Mouse (Mus musculus) thymus, adult 18-20 months (tissue): ENCODE data around the gene Atp6v1e1.
A peak's percentile ranks its signal among the peaks of the same experiment; 100 is the strongest.
"Not testable (repeated sequence)": the region's sequence is repeated elsewhere in the genome, so short reads cannot be mapped to it uniquely, and the experiment has no call there.

ENCODE experiments used
- DNase-seq, 2 experiments: peaks; one replicate each; pipeline ENCODE4 v3.0.0; 2022; ENCODE audit warnings: mixed read lengths in 2 of 2

Gene Atp6v1e1

DNA sequence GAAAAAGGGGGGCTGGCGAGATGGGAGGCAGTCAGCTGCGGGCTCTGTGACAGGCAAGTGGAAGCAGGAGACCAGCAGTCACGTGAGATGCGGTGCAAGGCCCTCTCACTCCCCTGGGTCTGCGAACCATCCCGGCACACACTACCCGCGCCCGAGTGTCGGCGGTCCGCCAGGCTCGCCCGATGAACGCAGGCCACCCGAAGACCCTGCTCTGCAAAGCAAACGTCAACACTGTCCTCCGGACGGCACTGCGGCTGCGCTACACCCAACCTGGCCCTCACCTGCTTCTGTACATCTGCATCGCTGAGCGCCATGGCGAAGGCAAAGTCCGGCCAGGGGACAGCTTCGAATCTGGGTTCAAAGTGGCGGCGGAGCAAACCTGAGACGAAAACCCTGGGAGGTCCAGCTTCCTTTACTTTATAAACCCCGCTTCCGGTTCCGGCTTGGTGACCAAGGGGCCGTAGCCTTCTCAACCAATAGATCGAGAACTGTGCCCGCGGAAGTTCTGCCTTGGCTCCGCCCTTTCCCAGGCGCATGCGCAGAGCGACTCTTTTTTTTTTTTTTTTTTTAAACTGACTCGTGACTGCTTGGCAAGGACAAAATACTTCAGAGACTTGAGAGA, at the start of gene Atp6v1e1:
Gene Atp6v1e1, minus strand, starts transcription at position 487 of the 622 bp plus-strand sequence.
- peak; percentile 79 to 90 for DNase-seq

DNA sequence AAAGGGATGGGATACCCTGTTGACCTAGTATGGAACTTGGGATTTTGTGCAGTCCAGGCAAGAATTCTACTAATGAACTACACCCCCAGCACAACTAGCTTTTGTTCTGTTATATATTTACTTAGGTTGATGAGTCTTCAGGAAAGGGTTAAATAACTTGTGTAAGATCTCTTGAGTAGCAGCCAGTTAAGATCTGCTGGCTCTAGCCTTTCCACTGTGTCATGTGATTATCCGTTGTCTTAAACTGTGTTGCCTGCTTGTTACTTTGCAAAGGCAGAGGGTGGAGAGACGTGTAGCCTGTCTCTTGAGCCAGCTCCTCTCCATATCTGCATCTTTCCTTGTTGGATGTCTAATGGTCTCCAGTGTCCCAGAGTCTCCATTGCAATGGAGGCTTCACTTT, 48.7 kb upstream of the Atp6v1e1 start:
- DNase-seq: no peak

DNA sequence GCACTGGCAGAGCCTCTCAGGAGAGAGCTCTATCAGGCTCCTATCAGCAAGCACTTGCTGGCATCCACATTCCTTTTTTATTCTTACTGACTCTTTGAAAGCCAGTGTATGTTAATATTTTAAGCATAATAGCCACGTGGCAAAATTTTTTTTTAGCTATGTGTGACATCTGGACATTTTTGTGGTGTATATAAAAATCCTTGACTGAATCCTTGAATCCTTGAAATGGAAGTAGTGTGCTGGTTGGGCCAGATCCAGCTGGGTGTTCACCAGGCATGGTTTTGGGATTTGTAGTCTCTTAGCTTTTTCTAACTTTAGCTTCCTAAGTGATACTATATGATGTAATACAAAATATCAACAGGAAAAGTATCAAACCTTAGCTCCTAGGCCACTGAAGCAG, 46.2 kb upstream of the Atp6v1e1 start:
- DNase-seq: no peak

DNA sequence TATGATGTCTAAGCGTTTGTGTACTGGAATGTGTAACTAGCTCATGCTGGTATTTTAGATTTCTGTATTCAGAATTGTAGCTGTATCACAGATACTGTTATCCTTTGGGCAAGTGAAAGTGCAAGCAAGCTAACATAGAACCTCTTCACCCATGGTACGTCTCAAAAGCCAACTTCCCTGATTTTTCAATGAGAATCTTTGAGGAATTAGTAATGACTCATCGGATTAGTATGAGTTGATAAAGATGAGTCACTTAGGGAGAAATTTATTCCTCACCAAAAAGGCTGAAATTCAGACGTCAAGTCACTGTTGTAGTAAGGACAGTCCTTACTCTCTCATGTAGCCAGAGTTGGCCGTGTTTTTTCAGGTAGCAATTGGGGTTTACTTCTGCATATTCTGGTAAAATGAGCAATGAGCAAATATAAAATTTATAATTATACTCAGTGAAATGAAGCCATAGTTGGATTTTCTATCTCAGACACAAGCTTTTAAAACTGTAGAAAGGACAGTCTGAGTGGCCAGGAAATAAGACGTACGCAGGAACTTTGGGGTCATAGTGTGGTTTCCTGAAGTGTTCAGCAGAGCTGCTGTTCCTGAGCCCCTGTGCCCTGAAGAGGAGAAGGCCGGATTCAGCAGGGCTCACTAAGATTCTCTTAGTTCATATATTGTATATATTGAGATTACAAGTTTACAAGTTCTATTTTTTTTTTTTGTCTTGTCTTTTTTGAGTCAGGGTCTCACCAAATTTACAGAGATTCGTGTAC, 43.6 kb upstream of the Atp6v1e1 start:
- DNase-seq: no peak

DNA sequence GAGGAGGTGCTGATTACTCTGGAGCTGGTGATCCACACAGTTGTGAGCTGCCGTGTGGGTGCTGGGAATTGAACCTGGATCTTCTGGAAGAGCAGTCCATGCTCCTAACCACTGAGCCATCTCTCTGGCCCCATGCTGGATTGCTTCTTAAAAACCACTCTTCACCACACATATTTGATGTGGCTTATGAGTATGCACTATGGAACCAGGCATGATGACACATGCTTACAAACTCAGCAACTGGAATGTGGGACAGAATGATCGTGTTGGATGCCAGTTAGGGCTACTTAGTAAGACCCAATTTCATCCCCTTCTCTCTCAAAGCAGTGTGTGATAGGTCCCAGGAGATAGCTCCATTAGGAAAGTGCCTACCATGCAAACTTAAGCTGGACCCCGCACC, 37.5 kb upstream of the Atp6v1e1 start:
- no peak for DNase-seq

DNA sequence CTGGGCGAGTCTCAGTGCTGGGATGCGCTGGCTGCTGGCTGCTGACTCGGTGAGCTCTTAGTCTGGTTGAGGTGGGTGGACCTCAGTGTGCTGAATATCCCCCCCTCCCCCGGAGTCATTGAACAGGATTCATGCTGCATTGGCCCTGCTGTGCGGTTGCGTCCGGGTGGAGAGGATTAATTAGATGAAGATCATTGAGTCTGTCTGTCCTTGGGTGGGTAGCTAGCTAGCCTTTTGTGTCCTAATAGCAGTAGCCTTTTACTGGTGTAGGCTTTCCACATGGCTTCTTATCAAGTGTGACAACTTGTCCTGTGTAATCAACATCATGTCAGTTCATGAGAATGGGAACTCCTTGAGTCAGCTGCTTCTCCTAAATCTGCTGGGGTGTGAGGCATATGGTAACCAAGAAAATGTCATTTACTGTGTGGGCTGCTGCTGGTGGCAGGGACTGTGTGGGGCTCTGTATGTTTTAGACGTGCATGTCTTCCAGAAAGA, 35.7 kb upstream of the Atp6v1e1 start:
- DNase-seq: no peak

DNA sequence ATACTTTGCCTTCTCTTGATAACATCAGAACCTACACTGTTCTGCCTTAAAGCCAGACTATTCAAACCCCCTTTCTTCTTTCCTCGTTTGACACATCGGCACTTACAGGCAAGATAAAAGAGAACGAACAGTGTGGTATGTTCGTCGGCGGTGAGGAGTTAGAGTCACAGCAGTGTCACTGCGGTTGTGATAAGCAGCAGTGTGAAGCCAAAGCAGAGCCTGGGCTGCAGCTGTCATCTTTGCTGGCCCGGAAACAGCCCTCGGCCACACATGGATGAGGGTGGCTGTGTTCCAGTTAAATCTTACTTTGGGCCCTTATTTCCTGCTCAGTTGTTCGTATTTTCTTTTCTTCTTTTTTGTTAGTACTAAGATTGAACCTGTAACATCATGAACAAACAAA, 31.8 kb upstream of the Atp6v1e1 start:
- no peak for DNase-seq

DNA sequence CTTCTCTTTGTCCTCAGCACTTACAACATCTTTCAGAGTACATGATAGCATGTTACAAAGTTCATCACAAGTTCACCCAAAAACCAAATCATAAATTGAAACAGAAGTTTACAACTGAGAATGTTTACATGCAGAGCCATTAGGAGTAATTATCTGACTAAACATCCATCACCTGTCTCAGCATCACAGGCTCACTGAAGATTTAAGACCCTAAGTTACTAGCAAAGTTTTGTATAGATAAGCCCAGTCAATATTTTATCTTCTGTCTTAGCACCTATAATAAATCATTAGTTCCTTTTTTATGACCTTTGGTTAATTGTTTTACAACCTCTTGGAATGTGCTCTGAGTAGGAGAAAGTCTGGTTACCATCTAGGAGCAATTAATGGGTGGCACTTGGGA, 28.1 kb upstream of the Atp6v1e1 start:
- DNase-seq: not testable (repeated sequence)

DNA sequence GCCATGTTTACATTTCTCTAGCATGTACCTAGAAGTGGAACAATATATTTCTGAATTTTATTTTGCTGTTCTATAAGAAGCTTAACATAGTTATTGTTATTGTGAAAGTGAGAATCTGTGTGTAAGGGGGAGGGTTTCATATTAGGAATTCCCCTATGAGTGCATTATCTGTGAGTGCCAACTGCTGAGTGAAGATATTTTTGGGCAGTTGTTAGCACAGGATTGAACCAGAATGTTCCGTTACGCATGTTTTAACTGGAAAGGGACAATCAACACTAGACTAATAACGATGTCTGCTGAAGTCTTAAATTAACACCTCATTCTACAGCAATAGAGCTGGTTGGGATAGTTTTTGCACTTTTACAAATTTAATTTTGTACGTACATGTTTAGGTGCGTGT, 19.2 kb upstream of the Atp6v1e1 start:
- no peak for DNase-seq

DNA sequence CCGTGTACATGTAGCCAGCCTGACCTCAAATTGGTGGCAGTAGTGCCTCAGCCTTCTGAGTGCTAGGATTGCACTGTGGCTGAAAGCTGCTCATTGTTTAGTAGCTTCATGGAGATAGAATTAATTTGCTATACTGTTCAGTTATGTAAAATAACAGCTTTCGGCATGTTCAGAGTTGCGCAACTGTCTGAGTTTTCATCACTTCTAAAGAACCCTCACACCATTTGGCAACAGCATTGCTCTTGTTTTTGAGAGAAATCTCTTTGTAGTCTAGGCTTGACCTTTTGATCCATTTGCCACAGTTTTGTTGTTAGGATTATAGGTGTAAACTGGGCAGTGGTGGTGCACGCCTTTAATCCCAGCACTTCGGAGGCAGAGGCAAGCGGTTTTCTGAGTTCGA, 17.7 kb upstream of the Atp6v1e1 start:
- DNase-seq: no peak

DNA sequence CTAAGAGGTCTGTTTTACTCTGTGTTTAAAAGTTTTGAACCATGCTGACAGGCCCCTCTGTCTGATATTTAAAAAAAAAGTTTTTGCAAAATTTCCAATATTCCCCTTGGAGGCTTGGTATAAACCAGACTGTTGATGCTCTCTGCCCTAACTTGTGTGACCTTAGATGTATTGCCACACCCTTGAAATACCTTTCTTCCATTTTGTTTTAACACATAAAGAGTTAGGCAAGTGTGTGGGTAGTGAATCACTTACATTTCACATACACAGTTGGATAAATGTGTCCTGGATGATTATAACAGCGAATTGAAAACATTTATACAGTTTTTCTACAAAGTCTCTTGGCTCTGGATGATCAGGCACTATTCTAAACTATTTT, 14.5 kb upstream of the Atp6v1e1 start:
- no peak for DNase-seq

DNA sequence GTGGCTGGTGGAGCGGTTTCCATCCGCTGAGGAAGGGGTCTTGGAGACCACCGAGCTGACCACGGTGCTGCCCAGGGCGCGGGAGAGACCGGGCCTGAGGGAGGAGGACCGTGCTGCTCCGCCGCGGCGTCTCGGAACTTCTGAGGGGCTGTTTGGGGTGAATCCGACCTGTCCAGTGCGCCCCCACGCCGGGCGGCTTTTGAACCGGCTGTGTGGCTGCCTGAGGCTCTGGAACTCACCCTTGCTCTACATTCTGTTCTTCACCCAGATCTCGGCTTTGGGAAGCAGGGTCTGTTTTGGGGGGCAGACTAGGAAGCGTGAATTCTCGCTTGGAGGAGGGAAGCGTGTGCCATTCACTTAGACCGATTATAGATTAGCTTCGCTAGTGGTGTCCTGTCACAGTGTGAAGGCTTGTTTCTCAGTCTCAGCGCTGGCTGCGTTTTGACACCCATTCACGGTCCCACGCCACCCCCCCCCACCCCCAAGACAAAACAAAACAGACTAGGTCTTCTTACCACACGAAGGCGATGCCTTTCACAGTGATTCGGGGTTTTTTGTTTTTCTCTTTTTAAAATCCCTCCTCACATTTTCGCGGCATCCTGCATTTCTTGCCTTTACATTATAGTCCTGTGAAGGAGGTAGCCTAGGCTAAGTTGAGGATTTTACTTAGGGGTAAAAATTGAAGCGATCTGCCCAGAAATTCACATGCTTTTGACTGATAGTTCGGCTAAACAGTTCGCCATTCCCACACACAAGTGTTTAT, 14.0 kb upstream of the Atp6v1e1 start:
- no peak for DNase-seq

DNA sequence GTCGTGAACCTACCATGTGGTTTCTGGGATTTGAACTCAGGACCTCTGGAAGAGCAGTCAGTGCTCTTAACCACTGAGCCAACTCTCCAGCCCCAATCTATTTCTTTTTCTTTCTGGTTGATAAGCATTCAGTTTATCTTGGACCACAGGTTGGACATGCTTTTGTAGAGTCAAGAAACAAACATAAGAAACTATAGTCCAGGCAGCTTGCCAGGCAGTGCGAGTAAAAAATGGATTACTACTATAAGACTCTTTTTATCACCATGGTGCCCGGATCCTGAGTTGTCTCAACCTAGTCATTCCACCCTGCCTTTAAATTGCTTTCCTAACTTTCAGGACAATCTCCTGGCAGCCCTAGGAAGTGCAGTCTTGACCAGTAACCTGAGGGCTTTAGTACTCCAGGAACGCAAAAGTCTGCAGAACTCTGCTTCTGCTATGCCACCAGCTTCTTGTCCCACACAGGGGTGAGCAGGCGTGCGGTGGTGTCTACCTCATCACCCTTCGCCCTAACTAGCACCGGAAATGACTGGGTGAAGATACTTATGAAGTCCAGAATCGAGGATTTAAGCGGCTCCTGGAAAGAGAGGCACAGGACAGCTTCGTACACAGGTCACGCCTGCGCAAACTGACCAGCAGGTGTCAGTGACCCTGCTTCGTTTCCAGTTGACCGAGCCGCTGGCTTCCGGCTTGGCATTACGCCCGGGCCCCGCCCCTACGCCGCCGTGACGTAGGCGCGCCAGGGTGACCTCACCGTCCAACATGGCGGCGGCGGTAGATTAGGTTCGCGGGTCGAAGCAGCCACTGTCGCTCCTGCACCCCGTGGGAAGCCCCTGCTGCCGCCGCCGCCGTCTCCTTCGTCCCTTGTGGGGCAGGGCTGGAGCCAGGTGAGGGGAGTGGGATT, 13.1 kb upstream of the Atp6v1e1 start, which contains the start of gene Bcl2l13:
Gene Bcl2l13, plus strand, starts transcription at position 739 of the 901 bp plus-strand sequence.
- peak; percentile 83 to 85 for DNase-seq

DNA sequence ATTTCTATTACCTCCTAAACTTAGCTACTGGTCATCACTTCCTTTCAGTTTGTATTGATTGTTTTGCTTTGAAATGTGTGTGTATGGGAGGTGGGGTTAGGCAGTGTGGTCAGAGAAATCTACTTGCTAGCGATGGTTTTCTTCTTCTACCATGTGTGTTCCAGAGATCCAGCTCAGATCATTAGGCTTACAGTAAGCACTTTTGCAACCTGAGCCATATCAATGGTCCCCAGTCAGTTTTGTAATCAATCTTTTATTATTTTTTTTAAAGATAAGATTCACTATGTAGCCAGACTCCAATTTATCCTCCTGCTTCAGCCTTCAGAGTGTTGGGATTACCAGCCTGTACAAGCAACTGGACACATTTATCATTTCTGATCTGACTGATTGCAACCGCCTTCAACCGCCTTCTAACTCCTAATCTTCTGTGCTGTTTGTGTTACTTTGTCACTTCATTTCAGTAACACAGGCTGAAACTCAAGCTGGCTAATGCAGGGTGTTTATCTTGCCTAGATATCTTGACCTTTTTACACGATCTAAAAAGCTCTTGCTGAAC, 12.3 kb upstream of the Atp6v1e1 start:
- no peak for DNase-seq

DNA sequence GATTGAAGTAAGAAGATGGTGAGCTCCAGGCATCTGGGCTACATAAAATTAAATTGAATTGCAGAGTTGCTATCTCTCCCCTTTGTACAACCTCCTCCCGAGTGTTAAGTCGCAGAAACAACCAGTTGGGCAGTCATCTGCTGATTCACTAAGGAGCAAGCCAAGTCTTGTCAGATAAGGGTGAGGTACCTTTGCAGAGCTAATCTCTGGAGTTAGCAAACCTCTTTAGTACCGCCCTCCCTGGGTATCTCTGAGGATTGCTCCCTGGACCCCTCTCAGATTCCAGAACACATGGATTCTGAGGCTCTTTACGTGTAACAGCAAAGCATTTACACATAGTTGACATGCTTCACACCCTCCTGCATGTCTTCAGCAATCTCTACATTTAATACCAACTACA, 9.5 kb upstream of the Atp6v1e1 start:
- DNase-seq: no peak

DNA sequence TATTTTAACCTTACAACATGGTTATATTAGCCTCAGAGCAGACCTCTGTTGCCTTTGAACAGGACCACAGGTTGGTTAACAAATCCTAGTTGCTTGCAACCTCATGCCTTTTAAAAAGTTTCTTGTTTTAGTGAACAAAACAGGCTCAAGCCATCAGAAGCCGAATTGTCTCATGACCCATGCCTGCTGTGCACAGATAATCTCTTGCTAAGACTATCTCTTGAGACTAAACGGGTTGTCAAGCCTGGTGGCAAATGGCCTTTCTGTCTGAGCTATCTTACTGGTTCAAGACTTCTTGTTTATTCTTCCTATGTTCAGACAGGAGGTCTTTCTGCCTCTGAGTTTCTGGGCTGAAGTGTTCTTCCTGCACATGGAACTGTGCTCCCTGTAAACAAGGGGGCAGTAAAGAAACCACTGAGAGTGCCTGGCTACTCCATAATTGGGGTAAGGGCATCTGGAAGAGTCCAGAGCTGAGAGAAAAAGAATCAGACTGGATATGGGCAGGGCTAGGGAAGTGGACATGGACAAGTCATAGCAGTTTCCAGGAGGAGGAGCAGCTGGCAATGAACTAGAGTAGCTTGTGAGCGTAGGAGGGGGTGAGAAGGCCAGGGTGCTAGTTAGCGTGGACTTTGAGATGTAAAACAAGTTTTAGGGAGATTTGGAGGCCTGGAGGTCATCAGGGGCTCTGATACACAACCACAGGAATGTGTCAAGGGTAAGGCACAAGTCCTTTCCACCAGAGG, 8.4 kb upstream of the Atp6v1e1 start:
- no peak for DNase-seq

DNA sequence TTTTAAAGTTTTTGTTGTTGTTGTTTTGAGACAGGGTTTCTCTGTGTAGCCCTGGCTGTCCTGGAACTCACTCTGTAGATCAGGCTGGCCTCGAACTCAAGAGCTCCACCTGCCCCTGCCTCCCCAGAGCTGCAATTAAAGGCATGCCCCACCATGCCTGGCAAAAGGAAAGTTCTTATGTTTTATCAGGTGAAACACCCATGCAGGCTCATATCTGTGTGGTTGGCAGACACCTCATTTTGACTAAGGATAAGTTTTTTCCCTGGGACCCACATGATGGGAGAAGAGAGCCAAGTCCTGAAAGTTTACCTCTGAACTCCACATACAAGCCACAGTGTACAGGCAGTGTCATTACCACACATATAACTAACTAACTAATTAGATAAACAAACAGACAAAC, 7.5 kb upstream of the Atp6v1e1 start:
- no peak for DNase-seq

DNA sequence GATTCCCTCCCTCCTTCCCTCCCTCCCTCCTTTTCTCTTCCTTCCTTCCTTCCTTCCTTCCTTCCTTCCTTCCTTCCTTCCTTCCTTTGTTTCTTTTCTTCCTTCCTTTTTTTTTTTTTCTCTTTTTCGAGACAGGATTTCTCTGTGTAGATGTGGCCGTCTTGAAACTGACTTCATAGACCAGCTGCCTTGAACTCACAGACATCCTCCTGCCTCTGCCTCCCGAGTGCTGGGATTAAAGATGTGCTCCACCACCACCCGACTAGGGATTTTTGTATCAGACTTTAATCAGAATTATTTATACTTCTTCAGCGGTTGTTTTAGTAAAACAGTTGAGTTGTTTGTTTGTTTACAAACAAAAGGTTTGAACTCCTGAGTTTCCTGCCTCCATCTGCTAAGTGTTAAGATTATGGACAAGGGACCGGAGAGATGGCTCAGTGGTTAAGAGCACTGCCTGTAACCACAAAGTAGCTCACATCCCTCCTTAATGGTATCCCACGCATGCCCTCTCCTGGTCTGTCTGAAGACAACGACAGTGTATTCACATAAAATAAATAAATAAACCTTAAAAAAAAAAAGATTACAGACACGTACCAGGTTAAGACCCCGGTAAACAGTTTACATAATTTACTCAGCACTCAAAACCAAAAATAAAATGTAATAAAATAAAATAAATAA, 483 bp upstream of the Atp6v1e1 start:
- DNase-seq: peak in 1 of 2 experiments; percentile 11

DNA sequence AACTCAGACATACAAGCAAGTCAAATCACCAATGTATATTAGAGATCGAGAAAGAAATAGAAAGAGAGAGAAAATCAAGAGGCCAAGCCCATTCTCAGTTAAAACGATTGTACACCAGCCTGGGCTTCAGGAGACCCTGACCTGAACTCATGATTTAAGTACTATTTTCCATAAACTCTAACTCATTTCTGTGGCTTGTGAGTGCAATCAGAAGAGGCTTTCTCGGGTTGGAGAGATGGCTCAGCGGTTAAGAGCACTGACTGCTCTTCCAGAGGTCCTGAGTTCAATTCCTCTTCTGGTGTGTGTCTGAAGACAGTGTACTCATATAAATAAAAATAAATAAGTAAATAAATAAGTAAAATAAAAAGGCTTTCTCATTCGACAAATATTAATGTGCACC, 878 bp downstream of the Atp6v1e1 start:
- DNase-seq: no peak

DNA sequence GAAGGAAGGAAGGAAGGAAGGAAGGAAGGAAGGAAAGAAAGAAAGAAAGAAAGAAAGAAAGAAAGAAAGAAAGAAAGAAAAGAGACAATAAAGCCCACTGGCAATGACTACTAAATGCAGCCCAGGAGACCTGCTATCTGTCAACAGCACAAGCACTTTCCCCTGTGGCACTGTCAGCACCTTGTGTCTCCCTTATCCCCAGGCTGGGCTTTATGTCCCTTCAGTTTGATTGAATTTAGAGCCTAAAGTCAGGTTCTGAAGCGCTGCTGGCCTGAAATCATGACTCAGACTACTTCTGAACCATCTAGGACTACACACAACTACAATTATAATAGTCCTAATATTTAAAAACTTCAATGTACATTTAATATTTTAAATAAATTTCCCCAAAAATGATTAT, 1.7 kb downstream of the Atp6v1e1 start:
- DNase-seq: no peak

DNA sequence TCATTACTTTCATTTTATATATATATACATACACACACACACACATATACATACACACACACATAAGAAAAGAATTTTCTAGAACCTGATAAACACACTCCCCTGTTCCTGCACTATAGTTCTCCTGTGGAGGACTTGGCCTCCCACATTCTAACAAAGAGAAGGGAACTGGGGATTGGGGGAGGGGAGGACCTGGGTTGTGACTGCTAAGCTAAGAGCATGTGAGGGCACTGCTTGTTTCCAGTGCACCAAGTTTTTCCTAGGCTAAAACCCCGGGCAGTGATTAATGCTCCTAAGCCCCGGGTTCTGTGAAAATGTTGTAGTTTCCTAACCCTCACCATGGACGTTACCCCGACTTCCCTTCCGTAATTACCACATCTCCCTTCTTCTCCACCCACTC, 2.4 kb downstream of the Atp6v1e1 start:
- no peak for DNase-seq
